Mouse (Mus musculus) activated CD4-positive, CD25-positive, alpha-beta regulatory T cell, adult 4 months (primary cell): ENCODE measurements around the gene Gstt4. TPM values are rescaled to one million over a fixed set of nuclear protein-coding genes. Genes with fewer than 3 reads are reported as not detected.
A peak's percentile ranks its signal among the peaks of the same experiment; 100 is the strongest.
"Not testable (repeated sequence)": the region's sequence is repeated elsewhere in the genome, so short reads cannot be mapped to it uniquely, and the experiment has no call there.

Source experiments
- ATAC-seq: one replicate; pipeline ENCODE4 v1.8.0; 2017
- polyA plus RNA-seq, 2 experiments: library from polyadenylated mRNA; unstranded; fragments of 100-300 nt; shearing (Covaris generic); gene quantifications; one replicate each; pipeline ENCODE4 v1.2.1; 2017

Gstt4 gene
- polyA plus RNA-seq, 2 experiments from 2014 or later = 0.48 TPM; not detected in 1

- no peak for ATAC-seq
Measured at GRCm38 (mm10) chr10:75789081-75789735, 33.1 kb downstream of the Gstt4 start.

- no peak for ATAC-seq
Measured at GRCm38 (mm10) chr10:75788277-75788676, 34.1 kb downstream of the Gstt4 start.

DNA sequence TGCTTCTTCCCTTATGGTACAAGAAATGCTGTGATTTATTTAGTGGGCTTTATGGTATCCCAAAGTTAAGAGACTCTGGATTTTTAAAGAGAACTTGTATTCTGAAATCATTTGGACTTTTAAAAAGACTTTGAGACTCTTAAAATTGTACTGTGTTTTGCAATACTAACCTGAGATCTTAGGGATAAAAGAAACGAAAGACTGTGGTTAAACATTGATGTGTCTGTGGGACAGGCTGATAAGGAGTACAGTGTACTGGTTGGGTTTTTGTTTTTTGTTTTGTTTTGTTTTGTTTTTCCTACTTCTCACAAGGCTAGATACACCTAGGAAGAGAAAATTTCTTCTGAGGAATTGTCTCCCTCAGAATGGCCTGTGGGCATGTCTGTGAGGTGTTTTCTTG lies 36.9 kb downstream of the Gstt4 start:
- ATAC-seq = no peak

GRCm38 (mm10) chr10:75780769-75781578 lies 41.4 kb downstream of the Gstt4 start, which contains the start of the genes Gm20441 and Gstt3:
TSS of gene Gm20441 (minus strand) at chr10:75780954.
TSS of gene Gstt3 (minus strand) at chr10:75781414.
- ATAC-seq = peak; percentile 50

DNA sequence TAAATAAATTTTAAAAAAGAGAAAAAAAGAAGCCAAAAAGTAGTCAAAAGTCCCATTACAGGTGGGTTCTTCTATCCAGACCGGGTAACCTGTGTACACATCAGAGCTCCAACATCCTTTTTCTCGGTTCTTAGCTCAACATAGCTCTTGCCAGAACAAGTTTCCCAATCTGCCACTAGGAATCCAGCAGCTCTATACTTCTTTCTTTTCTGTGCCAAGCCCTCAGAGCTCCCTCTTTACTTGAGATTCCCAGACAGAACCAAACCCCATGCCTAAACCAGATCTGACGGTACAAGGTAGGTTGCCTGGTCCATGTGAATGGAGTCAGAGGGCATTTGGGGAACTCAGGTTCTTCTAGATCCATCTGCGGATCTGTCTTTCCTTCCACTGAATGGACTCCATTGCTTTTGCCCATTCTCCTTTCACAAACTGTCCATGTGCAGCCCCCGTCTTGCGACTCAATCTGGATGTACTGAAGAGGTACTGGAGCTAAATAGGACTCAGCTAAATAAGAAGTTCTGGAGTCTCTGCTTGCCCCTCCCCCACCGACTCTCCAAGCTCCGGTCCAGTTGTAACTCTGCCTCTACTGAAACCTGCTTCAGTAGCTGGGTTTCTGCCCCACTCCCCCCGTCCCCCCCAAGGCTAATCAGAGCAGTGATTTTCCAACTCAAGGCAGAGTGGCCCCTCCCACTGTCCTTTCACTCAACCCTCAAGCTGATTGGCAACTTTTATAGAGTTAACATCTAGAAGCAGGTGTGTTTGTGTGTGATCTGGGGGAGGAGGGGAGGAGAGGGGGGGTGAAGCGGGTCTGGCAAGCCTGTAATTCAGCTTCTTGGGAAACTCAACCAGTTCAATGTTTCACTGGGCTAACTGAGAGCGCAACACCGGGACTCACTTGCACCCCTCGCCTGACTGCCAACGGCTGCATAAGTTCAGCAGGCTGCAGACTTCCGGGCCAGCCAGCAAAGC lies 42.9 kb downstream of the Gstt4 start:
- no peak for ATAC-seq

DNA sequence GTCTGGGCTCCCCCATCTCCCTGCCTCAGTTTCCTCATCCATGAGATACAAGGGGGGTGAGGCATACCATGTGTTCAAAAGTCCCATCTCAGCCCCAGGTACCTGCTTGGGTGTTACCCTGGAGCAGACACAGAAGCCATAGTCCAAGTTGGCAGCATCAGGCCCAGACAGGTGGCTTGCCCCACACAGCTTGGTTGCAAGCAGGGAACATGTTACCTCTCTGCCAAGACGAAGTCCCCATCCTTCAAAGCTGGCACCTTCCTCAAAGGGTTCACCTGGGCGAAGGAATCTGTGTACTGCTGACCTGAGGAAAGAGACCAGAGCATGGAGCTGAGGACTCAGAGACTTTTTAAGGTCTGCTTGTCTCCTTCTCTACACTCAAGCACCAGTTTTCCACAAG lies 44.5 kb downstream of the Gstt4 start:
- ATAC-seq = no peak

GRCm38 (mm10) chr10:75776562-75776961 lies 45.8 kb downstream of the Gstt4 start:
- no peak for ATAC-seq

DNA sequence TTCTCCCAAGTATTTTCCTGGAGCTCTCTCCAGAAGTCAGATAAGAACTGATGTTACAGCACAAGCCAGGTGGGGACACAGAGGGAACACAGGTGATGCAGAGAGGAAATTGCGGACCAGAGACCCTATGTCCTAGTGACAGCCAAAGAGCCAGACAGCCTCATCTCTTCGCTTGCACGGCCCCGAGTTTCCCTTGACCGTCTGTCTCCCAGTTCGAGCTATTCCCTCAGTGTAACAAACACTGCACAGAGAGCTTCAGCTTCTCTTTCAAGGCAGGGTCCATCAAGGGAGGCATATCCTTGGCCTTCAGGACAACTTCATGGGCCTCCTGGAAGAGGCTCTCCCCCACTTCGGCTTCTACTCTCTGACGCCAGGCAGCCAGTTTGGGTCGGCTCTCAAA lies 47.8 kb downstream of the Gstt4 start:
- ATAC-seq = no peak

DNA sequence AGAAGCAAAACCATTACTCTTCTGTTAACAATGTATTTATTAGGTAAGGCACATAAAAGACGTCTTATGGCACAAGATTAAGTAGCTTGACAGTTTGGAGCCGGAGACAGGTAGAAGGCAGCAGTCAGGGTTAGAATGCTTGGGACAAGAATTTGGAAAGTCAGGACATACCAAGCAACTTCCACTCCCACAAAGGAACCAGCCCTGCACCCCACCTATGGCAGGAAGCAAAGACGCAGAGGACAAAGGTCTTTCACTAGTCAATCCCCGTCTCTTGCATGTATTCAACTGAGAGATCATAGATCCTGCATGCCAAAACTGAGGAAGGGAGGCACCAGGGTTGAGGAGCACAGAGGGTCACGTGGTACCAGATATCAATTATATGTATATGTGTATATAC lies 48.2 kb downstream of the Gstt4 start:
- ATAC-seq = no peak

DNA sequence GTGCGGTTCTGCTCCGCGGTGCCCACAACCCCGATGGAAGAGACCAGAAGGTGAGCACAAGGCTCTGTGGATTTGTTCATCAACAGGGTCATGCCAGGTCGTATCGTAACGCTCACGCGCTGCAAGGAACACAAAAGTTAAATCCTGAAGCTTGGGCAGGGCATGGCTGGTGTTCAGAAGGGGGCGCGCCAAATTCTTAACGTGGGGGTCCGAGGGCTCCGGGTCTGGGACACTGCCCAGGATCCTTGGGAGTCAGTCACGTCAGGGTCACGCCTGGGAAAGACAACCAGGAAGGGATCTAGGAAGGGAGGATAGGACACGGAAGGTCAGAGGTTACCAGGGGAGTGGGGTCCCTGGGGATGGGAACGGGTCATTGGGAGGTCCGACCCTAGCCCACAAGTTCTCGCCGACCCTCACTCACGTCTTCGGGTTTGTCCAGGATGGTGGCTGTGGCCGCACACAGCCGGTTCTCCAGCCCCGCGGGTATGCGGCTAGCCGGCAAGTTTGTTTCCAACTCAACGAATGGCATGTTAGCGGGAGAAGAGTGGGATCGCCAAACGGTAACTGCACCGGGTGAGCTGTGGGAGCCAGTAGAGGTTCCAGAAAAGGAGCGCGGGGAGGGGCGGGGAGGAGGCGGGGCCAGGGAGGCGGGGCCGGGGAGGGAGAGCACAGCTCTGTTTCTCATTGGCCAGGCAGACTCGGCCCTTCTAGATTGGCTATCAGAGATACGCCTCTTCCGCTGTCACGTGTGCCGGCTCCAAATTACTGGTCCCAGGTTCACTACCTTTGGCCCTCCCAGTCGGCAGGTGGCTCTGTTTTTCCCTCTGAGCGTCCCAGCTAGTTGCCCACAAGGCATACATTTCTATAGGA lies 49.3 kb downstream of the Gstt4 start, which contains the start of gene Ddt:
Gene Ddt (minus strand): TSS at position 620 of the 870 bp plus-strand sequence.
- ATAC-seq = peak; percentile 100

DNA sequence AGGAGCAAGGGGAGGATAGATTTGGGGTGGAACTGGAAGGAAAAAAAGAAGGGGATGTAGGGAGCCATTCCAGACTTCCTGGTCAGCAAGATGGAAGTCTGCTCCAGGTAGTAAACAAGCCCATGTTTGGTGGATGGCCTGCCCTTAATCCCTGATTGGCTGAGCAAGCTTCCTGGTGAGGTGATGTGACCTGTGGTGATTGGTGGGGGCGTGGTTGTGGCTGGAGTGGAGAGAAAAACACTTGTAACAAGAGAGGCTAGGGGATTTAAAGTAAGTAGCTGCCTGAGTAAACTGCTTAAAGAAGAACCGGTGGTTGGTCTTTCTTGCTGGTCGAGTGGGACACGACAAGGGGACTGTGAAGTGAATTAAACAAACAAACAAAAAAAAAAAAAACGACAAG lies 54.6 kb downstream of the Gstt4 start:
- ATAC-seq = not testable (repeated sequence)

- ATAC-seq = no peak
Measured at GRCm38 (mm10) chr10:75766856-75767255, 55.5 kb downstream of the Gstt4 start.

Other genes with a start within 250 kb of the Gstt4 start
- gene Ggt5, start 233.2 kb downstream of the Gstt4 start, polyA plus RNA-seq = under 1 TPM; 0.15 to 0.64 TPM
- 10 to 100 TPM in 1 of 2 experiments, 1 to 10 TPM in 1; 6.2 to 12.5 TPM for gene Susd2, start 178.5 kb downstream of the Gstt4 start, polyA plus RNA-seq
- gene Cabin1, start 58.2 kb downstream of the Gstt4 start, polyA plus RNA-seq = 10 to 100 TPM; 22.0 to 22.3 TPM
- gene Ddt, start 49.1 kb downstream of the Gstt4 start, polyA plus RNA-seq = 100 to 1,000 TPM in 1 of 2 experiments, 10 to 100 TPM in 1; 78.9 to 104 TPM
- not detected for gene Gm20441, start 41.6 kb downstream of the Gstt4 start, polyA plus RNA-seq
- 1 to 10 TPM; 3.3 to 6.1 TPM for gene Gstt3, start 41.1 kb downstream of the Gstt4 start, polyA plus RNA-seq
- gene Gstt1, start 24.0 kb downstream of the Gstt4 start, polyA plus RNA-seq = 1 to 10 TPM in 1 of 2 experiments, not detected in 1; 1.2 TPM
- 10 to 100 TPM; 58.5 to 64.1 TPM for gene Gstt2, start 14.9 kb upstream of the Gstt4 start, polyA plus RNA-seq
- 100 to 1,000 TPM; 464 to 561 TPM for gene Mif, start 37.7 kb upstream of the Gstt4 start, polyA plus RNA-seq
- 1 to 10 TPM in 1 of 2 experiments, under 1 TPM in 1; 0.85 to 2.7 TPM for gene Derl3, start 70.9 kb upstream of the Gstt4 start, polyA plus RNA-seq
- gene Smarcb1, start 99.1 kb upstream of the Gstt4 start, polyA plus RNA-seq = 100 to 1,000 TPM in 1 of 2 experiments, 10 to 100 TPM in 1; 75.0 to 127 TPM
- gene Chchd10, start 110.6 kb upstream of the Gstt4 start, polyA plus RNA-seq = 10 to 100 TPM; 13.1 to 20.1 TPM
- 1 to 10 TPM; 2.5 to 9.1 TPM for gene Mmp11, start 114.0 kb upstream of the Gstt4 start, polyA plus RNA-seq
- gene Gm867, start 118.1 kb upstream of the Gstt4 start, polyA plus RNA-seq = not detected
- 1 to 10 TPM in 1 of 2 experiments, not detected in 1; 3.5 TPM for gene Vpreb3, start 120.5 kb upstream of the Gstt4 start, polyA plus RNA-seq
- under 1 TPM; 0.27 to 0.41 TPM for gene Gm5134, start 132.0 kb upstream of the Gstt4 start, polyA plus RNA-seq
- gene Zfp280b, start 210.1 kb upstream of the Gstt4 start, polyA plus RNA-seq = 10 to 100 TPM; 11.4 to 11.5 TPM